Mouse (Mus musculus): ENCODE data around the gene Irf2bp2.

GRCm38 (mm10) chr8:126588636-126589506, 4.9 kb downstream of the Irf2bp2 start:
- TF ChIP-seq CTCF (IDR thresholded peaks at IDR 0.05; ENCODE audit: insufficient read depth, low read depth, low read length) (no peak), POLR2A (IDR thresholded peaks at IDR 0.05; ENCODE audit: insufficient read depth, low read depth, low read length) (no peak)

Measured in olfactory bulb, adult 2 months (tissue).